Mouse (Mus musculus) lung, postnatal 0 days (tissue): ENCODE measurements around the gene Ckap2.

Experiments used
- CTCF ChIP-seq: IDR thresholded peaks from 2 replicates; pipeline ENCODE4 v1.5.1; 2016; ENCODE audit warnings: antibody characterized with exemption, mild to moderate bottlenecking
- EP300 ChIP-seq: IDR thresholded peaks from 2 replicates; pipeline ENCODE4 v1.6.1; 2016; ENCODE audit warnings: antibody characterized with exemption, mild to moderate bottlenecking, control low read depth

DNA sequence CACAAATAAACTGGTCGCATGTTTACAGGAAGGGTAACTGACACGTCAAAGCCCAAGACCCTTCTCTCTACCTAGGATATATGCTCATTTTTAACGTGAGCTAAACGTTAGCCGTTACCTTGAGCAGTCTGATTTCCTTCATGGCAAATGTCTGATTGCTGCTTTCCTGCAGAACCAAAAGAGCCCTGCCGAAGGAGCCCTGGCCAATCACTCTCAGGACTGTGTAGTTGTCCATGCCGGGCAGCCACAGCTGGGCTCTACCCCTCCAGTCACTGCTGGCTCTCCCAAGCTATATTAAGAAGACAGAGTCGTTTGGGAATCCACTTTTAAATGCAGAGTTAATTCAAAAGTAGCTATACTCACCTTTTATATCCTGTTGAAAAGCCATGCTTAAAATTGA, 23.4 kb downstream of the Ckap2 start:
- no peak for TF ChIP-seq EP300
- TF ChIP-seq CTCF: no peak
